Mouse (Mus musculus) spleen, postnatal 14 days (tissue): Measurements from ENCODE around the gene Cnpy1.

ENCODE experiments used
- DNase-seq, 2 experiments: peaks; one replicate each; pipeline ENCODE4 v3.0.0; 2021 to 2022; ENCODE audit warnings: low spot score in 2 of 2

The Cnpy1 gene

DNA sequence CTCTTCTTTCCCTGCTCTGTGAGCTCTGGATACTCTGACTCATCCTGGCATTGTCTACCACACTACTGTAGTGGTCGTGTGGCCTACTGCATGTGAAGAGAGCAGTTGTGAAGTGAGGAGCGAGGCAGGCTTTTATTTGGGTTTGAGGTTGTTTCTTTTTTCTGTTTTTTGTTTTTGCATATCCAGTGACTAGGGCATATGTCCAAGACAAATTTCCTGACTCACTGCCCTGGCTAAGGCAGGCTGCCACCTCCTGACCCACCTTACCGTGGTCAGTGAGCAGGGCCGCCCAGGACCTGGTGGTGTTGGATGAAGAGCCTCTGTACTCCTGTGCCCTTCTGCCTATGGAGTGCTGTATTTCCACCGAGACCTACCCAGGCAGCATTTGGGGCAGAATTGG lies 5.8 kb downstream of the Cnpy1 start:
- no peak for DNase-seq

GRCm38 (mm10) chr5:28238876-28239275 lies 6.7 kb downstream of the Cnpy1 start:
- DNase-seq: no peak

GRCm38 (mm10) chr5:28238152-28238551 lies 7.5 kb downstream of the Cnpy1 start:
- no peak for DNase-seq

DNA sequence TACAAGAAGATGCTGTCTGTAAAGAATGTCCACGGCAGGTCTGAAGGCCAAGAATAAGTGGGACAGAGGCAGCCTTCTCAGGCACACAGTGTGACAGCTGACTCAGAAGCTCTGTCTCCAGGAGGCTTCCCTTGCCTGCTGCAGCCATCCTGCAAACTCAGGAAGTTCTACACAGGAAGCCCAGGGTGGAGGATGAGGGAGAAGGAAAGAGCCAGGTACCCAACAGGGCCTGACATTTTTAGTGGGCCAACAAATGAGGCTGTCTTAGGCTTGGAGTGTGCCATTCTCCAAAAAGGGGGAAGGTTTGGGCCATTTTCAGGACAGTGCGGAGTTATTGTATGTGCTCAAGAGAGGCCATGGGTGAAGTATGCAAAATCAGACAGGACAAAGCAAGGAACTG lies 7.9 kb downstream of the Cnpy1 start:
- no peak for DNase-seq

GRCm38 (mm10) chr5:28237055-28237454 lies 8.6 kb downstream of the Cnpy1 start:
- no peak for DNase-seq

DNA sequence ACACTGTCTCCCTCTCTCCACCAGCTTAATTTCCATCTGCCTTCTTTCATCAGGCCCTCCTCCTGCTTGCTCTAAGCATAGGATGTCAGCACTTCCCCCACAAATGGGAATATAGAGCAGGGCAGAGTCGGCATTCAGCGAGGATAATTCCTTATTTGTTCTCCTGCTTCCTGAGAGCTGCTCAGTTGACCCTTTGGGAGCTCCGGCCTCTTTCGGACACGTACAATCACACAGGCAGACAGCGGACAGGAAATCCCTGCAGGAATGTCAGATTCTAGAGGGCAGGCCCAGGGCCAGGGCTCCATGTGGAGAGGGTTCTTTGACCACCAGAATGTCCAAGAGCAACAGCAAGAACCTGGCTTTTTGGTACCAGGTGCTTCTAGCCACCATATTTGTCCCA lies 9.5 kb downstream of the Cnpy1 start:
- DNase-seq: no peak

GRCm38 (mm10) chr5:28232101-28232500 lies 13.5 kb downstream of the Cnpy1 start:
- no peak for DNase-seq

DNA sequence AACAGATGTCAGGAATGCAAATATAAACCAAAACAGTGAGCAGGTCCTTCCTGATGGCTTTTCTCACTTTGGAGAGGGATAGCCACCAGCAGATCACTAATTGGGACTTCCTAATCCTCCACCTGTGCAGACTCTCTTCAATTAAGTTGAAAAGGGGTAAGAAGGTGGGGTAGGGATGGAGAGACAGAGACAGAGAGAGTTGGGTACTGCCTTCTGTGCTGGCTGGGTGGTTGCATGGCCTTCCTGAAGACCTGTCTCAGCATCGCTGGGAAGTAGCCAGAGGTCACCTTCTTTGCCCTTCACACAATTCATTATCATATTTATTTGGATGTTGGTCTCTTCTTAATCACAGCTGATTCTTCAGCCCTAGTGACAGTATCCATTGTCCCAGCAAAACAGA lies 26.0 kb downstream of the Cnpy1 start:
- DNase-seq: no peak

- DNase-seq: no peak
These were observed 32.2 kb downstream of the Cnpy1 start for GRCm38 (mm10) chr5:28213441-28213840.

GRCm38 (mm10) chr5:28211651-28212310 lies 33.8 kb downstream of the Cnpy1 start:
- DNase-seq: no peak

DNA sequence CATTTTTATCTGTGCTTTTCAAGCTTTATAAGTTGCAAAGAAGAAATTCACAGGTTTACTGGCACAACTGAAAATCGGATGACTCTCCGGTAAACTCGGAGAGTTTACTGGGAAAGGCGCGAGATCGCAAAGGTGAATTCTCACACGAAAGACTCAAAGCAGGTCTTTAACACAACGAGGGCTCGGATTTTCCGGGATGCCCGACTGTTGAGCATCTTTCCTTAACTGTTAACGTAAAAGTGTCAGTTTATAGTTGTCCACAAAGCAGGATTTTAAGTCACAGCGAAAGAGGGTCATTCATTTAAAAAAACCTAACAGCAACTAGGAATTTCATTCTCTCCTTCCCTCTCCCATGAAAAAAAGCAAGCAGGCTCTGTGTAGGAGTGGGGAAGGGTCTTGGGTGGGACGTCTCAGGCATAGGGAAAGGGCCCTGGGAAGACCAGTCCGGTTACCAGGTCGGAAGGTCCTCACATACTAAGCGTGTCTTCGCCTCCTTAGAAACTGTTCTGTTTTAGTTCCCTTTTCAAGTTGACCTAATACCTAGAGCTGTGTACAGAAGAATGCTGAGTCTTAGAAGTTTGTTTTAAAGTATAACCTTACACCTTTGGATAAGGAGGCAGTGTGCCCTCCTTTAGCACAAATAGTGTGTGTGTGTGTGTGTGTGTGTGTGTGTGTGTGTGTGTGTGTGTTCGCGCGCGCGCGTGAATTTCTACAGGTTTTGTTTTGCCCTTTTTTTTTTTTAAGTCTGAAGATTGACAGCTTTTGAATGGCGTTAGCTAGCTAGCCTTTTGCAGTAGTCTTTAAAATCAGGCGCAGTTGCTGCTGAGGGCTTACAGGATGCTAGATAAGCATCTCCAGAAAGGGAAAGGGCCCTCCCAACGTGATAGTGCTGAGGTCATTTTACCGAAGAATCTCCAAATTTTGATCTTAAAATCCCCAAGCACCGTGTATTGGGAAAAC lies 34.7 kb downstream of the Cnpy1 start:
- DNase-seq: no peak

GRCm38 (mm10) chr5:28209549-28210431 lies 35.8 kb downstream of the Cnpy1 start:
- DNase-seq: no peak

DNA sequence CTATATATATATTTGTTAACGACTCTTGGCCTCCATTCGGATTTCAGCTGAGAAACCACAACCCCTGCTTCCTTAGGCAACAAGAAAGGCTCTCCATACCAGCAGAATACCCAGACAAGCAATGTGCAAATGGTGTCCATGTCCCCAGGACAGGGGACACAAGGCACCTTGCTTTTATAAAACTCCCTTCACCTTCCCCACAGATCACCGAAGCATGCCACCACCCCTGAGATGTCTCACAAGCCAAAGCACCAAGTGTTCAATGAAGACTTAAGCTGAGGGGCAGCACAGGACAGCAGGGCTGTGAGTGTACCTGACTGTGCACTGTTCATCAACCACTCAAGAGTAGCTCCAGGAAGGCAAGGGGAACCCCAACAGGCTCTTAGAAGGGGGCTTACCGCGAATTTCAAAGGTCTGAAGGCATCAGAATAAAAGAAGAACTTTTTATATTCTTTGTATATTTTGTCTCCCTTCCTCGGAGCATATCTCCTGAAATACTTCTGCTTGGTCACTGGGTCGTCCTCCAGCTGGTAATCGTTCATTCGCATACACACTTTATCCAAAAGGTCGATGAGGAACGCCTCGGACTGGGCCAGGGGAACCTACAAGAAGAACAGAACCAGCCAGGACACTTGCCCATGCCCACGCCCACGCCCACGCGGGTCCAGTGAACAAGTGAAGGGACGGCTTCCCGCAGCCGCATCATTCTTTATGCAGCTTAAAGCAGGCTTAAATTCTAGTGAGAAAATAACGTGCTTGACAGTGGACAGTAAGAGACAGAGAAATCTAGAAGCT lies 36.7 kb downstream of the Cnpy1 start:
- DNase-seq: no peak

GRCm38 (mm10) chr5:28207043-28207442 lies 38.6 kb downstream of the Cnpy1 start:
- no peak for DNase-seq

DNA sequence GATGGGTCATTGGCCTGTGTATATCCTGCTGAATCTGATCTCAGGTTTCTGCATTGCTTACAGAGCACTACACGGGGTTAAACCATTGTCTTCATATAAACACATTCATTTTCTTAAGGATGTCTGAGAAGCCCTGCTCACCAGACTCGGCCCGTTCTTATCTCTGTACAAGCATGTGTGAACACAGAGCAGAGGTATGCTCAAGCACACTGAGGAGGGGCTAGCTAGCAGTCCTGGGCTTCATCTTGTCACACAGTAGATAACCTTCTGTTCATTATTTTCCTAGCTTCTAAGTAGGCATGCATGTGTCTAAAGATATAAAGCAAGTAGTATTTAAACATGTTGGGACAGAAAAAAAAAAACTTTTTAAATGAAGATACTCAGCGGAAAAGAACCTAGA lies 39.2 kb downstream of the Cnpy1 start:
- no peak for DNase-seq

DNA sequence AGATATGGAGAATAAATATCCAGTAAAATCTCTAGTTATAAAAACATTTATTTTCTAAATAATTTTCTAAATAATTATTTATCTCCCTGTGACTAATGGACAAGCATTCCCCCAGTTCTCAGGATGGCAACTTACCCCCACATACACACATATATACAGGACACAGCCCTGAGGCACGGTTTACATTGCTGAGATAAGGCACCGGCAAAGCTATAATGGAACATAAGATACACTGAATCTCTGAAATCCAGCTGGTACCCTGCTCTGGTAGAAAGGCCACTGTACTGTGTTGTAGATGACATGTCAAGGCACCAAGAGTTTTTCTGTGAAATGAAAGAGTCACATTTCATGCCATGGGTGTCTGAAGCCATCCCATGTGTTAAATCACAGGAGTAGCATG lies 40.9 kb downstream of the Cnpy1 start:
- DNase-seq: no peak

DNA sequence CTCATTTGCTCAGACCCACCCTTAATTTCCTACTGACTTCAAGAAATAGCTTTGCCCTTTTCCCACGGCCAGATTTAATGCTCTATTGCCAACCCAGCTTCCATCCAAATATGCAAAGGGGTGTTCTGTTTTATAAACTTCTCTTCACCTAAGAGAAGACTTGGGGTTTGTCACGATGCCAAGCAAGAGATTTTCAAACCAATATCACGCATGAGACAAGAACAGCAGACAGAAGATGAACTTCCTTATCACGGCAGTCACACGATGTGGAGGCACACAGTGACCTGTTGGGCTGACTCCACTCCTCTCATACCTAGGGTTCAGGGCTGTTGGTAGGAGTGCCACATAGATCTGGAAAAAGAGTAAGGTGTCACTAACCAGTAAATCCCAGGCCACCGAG lies 42.5 kb downstream of the Cnpy1 start:
- no peak for DNase-seq

GRCm38 (mm10) chr5:28199089-28199873 lies 46.3 kb downstream of the Cnpy1 start:
- DNase-seq: no peak

GRCm38 (mm10) chr5:28195473-28195872 lies 50.1 kb downstream of the Cnpy1 start:
- DNase-seq: no peak

- no peak for DNase-seq
These were observed 53.5 kb downstream of the Cnpy1 start for GRCm38 (mm10) chr5:28192099-28192454.
